Mouse (Mus musculus) forebrain, postnatal 0 days (tissue): Measurements from ENCODE around the gene Ldlrad2. TPM values are rescaled to one million over a fixed set of nuclear protein-coding genes. Genes with fewer than 3 reads are reported as not detected.

Experiments
- ATAC-seq: fragments of 200-750 bp; cut with Nextera tagmentation; 2 replicates; pipeline ENCODE4 v1.8.0; 2017; ENCODE audit warnings: mild to moderate bottlenecking, moderate library complexity
- DNase-seq: peaks from one replicate; pipeline ENCODE4 v3.0.0-alpha.2; 2015
- H3K27ac ChIP-seq: fragments of 300-500 bp; sonication (generic); 2 replicates; pipeline ENCODE4 v1.5.1; 2014; ENCODE audit warnings: low read depth, mild to moderate bottlenecking, antibody characterized with exemption, low read length, moderate library complexity, mixed read lengths
- H3K27me3 ChIP-seq: fragments of 300-500 bp; sonication (generic); 2 replicates; pipeline ENCODE4 v1.6.1; 2014; ENCODE audit warnings: mild to moderate bottlenecking, low read length, mixed read lengths; ENCODE audit not compliant: insufficient read depth
- H3K36me3 ChIP-seq: fragments of 300-500 bp; sonication (generic); 2 replicates; pipeline ENCODE4 v1.6.1; 2014; ENCODE audit warnings: mild to moderate bottlenecking, moderate library complexity; ENCODE audit not compliant: insufficient read depth
- H3K4me1 ChIP-seq: fragments of 300-500 bp; sonication (generic); 2 replicates; pipeline ENCODE4 v1.6.1; 2014; ENCODE audit warnings: antibody characterized with exemption; ENCODE audit not compliant: insufficient read depth
- H3K4me2 ChIP-seq: fragments of 300-500 bp; sonication (generic); 2 replicates; pipeline ENCODE4 v1.6.1; 2014; ENCODE audit warnings: low read depth, mild to moderate bottlenecking, moderate library complexity
- H3K4me3 ChIP-seq: fragments of 300-500 bp; sonication (generic); 2 replicates; pipeline ENCODE4 v1.5.1; 2014; ENCODE audit warnings: low read depth, low read length, mixed read lengths
- H3K9ac ChIP-seq: fragments of 300-500 bp; sonication (generic); 2 replicates; pipeline ENCODE4 v1.6.1; 2014; ENCODE audit warnings: mild to moderate bottlenecking
- H3K9me3 ChIP-seq: fragments of 300-500 bp; sonication (generic); 2 replicates; pipeline ENCODE4 v1.6.1; 2016; ENCODE audit warnings: low read length
- CTCF ChIP-seq: sonication (generic); IDR thresholded peaks from 2 replicates; pipeline ENCODE4 v1.5.1; 2016; ENCODE audit warnings: antibody characterized with exemption, control low read depth, low read depth
- WGBS: fragments of 180-500 bp; shearing (Covaris S2); extraction: QIAGEN DNeasy Blood & Tissue Kit; methylation state at CpG from one replicate; pipeline ENCODE4 v1.1.7; 2014; 5-methylcytosine and 5-hydroxymethylcytosine counted together
- microRNA-seq, 2 experiments: library from miRNA; unstranded; fragments of <30 nt; microRNA quantifications; one replicate each; pipeline ENCODE4; 2016
- polyA plus RNA-seq: library from polyadenylated mRNA; unstranded; fragments of >200 nt; fragmentation: Nextera tagmentation; extraction: Ambion mirVana; gene quantifications from 2 replicates; pipeline ENCODE4 v1.2.1, GENCODE M21; 2015
- total RNA-seq: library from RNA; depleted of rRNA; stranded (reverse); fragments of >200 nt; gene quantifications from 2 replicates; pipeline ENCODE4 v1.2.3, GENCODE M21; 2014; rRNA removed

Gene Ldlrad2
- total and polyA plus RNA-seq, 2 experiments from 2014 or later = not detected

DNA sequence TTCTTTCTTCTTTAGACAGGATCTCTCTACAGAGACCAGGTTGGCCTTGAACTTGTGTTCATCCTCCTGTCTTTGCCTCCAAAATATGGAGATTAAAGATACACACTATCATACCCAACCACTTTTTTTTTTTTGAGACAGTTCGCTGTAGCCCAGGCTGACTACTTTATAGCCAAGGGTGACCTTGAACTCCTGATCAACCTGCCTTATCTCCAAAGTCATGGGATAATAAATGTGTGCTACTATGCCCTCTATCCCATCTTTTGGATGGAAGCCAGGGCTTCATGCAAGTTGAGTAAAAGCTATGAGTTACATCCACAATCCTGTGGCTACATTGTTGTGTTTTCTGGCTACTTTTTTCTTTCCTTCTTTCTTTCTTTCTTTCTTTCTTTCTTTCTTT is 48.9 kb downstream of the Ldlrad2 start:
- ATAC-seq = no peak

More for the DNA sequence above, 48.9 kb downstream of the Ldlrad2 start:
- Histone ChIP-seq H3K27me3 (no peaks in the 10 kb centered on the region), H3K9me3 (no peaks in the 10 kb centered on the region), H3K4me3 (no peak overlapping the region), H3K36me3 (no peaks in the 10 kb centered on the region), H3K4me1 (no peaks in the 10 kb centered on the region), H3K4me2 (no peak overlapping the region), H3K27ac (no peak overlapping the region), H3K9ac (no peak overlapping the region)
- 95% methylated on average over 1 of the region's 1 CpGs for WGBS
- no peak for DNase-seq
- TF ChIP-seq CTCF = no peak

Small RNAs within 50 kb of the gene (microRNA-seq; reads per million reads assigned to microRNA genes)
- gene Mir7018 = 0.12 to 0.77 reads per million in 2 experiments

Other genes with a start within 250 kb of the Ldlrad2 start
- 699 and 735 TPM in 2 replicates for gene Cdc42, start 216.8 kb downstream of the Ldlrad2 start, total RNA-seq
- 1,221 and 1,252 TPM in 2 replicates for gene Cdc42, start 216.8 kb downstream of the Ldlrad2 start, polyA plus RNA-seq
- gene Cela3a, start 164.8 kb downstream of the Ldlrad2 start, total RNA-seq = not detected in 2 replicates
- gene Cela3a, start 164.8 kb downstream of the Ldlrad2 start, polyA plus RNA-seq = not detected in 2 replicates
- not detected in 2 replicates for gene Cela3b, start 144.0 kb downstream of the Ldlrad2 start, total RNA-seq
- not detected in 2 replicates for gene Cela3b, start 144.0 kb downstream of the Ldlrad2 start, polyA plus RNA-seq
- not detected in 2 replicates for gene 1700013G24Rik, start 121.3 kb downstream of the Ldlrad2 start, total RNA-seq
- gene 1700013G24Rik, start 121.3 kb downstream of the Ldlrad2 start, polyA plus RNA-seq = not detected in 2 replicates
- 13.8 and 22.6 TPM in 2 replicates for gene Hspg2, start 105.8 kb downstream of the Ldlrad2 start, total RNA-seq
- 2.3 and 2.6 TPM in 2 replicates for gene Hspg2, start 105.8 kb downstream of the Ldlrad2 start, polyA plus RNA-seq
- 77.9 and 106 TPM in 2 replicates for gene Usp48, start 19.2 kb upstream of the Ldlrad2 start, total RNA-seq
- 33.5 and 51.8 TPM in 2 replicates for gene Usp48, start 19.2 kb upstream of the Ldlrad2 start, polyA plus RNA-seq
- gene Rap1gap, start 90.2 kb upstream of the Ldlrad2 start, total RNA-seq = 113 and 128 TPM in 2 replicates
- gene Rap1gap, start 90.2 kb upstream of the Ldlrad2 start, polyA plus RNA-seq = 63.9 and 74.3 TPM in 2 replicates
- gene Alpl, start 221.8 kb upstream of the Ldlrad2 start, total RNA-seq = 10.1 and 11.2 TPM in 2 replicates
- 8.2 and 10.1 TPM in 2 replicates for gene Alpl, start 221.8 kb upstream of the Ldlrad2 start, polyA plus RNA-seq